Mouse (Mus musculus): Measurements from ENCODE around the gene Rab11fip4.

Rab11fip4 gene

DNA sequence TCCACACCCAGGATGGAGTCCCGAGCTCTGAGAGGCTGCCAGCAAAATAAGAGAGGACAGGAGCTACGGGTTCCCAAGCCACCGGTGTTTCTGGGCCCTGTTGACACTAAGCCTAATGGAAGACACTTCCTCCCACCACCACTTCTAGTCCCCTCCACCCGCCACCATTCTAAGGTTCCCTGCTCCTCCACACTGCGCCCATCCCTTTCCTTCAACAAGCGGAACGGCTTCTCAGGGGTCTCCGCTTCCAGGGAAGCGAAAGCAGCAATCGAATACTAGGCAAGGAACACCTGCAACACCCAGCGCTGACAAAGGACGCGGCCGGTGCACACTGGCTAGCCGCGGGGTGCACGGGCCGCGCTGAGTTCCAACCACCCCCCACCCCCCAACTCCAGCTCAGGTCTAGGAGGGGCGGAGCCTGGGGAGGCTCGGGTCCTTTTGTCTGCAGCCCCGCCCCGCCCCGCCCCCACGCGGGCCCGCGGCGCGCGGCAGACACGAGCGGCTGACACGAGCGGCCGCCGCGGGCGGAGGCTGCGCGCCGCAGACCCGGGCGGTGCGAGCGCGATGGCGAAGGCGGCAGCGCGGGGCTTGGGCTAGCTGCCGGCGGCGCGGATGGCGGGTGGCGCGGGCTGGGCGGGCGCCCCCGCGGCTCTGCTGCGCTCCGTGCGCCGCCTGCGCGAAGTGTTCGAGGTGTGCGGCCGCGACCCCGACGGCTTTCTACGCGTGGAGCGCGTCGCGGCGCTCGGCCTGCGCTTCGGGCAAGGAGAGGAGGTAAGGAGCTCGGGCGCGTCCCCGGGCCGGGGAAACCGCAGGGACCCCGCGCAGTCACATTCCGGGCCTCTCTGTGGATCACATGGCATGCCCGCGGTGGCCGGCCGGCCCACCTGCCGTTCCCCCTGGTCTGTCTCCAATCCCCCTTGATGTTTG lies at the start of gene Rab11fip4:
TSS of gene Rab11fip4 (plus strand) at position 549 of the 927 bp plus-strand sequence.
- no peak for DNase-seq (ENCODE audit: low spot score)

DNA sequence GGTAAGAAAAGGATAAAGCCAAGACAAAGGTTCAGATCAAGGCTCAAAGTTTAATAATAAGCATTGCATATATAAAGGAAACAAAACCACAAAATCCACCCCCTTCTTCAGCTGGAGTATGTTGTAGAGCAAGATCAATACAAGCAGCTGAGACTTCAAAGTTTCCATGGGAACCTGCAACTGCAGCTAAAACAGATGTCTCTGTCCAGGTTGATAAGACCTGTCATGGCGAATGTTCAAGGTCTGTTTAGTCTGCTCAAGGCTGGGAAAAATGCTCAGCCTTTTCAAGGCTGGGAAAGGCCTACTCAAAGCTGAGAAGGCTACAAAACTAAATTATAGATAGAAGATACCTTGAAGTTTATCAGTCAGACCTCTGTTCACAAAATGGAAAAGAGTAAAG lies 38.4 kb upstream of the Rab11fip4 start:
- DNase-seq (ENCODE audit: low spot score) = peak; percentile 44

DNA sequence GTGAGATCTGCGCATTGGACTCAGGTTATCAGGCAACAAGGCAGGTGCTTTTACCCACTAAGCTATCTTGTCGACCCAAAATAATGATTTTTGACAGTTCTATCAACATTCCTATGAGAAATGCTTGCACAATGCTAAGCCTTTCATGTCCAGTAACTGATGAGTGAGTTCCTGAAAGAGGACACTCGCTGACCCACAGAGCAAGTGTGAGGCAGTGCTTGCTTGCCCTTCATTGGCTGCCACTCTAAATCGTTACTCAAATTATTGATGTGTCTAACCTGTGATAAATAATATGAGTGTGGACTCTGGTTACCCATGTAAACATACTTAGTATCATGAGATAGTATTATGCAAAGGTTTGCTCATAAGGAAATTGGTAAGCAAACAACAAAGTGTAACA lies 30.5 kb upstream of the Rab11fip4 start:
- no peak for DNase-seq (ENCODE audit: low spot score)

DNA sequence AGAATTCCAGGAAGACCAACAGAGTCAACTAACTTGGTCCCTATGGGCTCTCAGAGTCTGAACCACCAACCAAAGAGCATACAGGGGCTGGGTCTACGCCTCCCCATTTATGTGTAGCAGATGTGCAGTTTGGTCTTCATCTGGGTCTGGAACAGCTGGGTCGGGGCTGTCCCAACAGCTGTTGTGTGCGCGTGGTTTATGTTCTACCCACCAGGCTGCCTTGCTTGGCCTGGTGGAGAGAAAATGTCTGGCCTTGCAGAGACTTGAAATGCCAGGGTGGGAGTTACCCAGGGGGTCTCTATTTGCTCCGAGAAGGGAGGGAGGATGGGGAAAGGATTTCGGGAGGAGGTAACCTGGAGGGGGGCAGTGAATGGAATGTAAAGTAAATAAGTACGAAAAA lies 27.5 kb upstream of the Rab11fip4 start:
- no peak for DNase-seq (ENCODE audit: low spot score)

DNA sequence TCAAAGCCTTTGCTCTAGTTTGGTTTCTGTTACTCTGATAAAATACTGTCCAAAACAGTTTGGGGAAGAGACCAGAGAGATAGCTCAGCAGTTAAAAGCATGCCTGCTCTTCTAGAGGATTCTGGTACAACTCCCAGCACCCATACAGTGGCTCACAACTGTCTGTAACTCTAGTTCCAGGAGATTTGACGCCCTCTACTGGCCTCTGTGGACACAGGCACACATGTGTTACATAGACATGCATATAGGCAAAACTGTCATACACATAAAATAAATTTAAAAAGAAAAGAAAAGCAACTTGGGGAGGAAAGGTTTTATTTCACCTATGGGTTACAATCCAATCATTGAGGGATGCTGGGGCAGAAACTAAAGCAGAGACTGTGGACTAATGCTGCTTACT lies 24.1 kb upstream of the Rab11fip4 start:
- DNase-seq (ENCODE audit: low spot score) = no peak

DNA sequence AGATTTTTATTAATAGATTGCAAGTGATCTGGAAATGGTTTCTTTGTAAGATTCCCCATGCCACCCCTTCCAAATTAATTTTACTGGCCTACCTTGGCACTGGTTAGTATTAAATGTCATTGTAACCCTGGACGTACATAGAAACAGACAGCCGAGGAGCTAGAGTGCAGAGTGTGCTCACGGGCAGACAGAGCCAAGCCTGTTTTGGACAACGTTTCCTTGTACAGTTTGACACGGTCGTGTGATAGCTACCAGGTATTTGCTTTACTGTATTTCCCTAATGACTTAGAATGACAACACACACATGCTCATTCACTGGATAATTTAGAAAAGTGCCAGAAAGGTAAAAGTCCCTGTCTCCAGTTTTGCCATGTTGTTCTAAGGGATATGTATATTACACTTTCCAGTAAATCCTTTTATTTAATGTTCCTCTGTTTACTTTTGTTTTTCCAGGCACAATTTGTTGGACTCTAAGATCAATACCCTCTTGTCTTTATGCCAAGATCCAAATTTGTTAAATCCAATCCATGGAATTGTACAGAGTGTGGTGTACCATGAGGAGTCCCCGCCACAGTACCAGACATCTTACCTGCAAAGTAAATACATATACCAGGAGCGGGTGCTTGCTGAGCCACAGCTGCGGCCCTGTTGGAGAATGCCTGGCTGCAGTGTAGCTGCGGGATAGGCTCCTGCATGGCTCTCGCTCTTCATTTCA lies 22.7 kb upstream of the Rab11fip4 start:
- DNase-seq (ENCODE audit: low spot score) = no peak

DNA sequence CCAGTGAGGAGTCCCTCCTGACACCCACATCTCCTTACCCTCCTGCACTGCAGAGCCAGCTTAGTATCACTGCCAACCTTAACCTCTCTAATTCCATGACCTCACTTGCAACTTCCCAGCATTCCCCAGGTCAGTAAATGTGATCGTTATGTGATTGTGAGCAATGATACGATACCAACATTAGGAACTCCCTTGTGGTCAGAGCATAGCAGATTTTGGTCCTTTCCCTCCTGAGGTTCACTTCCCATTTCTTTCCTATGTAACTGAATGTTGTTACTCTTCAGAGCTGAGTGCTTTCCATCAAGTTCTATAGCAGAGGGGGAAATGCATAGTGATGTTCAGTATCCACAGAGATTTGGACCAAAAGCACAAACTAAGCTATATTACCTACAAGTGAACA lies 20.7 kb upstream of the Rab11fip4 start:
- DNase-seq (ENCODE audit: low spot score) = no peak

DNA sequence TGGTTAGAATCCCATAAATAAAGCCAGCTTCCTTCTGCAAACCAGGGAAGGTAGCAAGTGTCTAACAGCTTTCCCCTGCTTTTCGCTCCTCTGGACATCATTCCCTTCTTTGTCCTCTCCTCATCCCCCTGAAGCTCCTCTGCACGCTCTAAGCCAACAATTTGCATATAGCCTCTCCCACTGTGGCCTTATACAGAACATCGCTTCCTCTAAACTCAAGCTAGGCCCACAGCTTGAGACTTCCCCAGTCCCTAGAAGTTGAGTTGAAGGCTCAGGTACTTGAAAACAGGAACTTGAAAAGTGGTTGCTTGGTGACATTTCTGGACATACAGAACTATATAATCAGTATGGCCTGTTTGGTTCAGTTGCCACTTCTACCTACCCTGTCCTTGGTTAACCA lies 17.2 kb upstream of the Rab11fip4 start:
- DNase-seq (ENCODE audit: low spot score) = no peak

DNA sequence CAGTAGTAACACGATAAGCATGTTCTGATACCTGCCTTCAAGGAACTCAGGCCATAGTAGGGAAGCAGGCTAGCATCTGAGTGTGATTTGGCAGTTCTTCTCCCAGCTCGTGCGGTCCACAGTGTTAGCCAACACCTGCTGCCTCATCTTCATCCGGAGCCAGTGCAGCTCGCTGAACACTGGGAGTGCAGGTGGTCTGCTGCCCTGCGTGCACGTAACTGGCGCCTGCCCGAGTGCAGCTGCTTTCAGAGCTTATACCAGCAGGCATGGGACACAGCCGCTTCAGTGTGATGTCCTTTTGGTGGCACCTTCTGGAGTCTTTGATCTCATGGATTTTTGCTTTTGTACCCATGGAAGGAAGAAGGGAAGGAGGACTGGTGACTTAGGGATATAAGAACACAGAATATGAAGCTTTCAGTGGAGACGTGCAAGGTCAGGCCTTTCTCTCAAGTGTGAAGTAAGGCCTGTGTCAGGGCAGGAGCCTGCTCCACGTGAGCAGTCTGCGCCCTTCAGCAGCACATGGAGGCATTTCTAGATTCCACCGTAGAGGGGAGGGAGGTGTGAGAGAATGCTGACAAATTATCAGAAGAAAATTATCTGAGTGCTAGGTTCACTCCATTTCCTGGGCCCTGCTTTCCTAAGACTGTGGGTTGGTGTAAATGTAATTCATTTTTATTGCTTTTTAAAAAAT lies 15.5 kb upstream of the Rab11fip4 start:
- no peak for DNase-seq (ENCODE audit: low spot score)

DNA sequence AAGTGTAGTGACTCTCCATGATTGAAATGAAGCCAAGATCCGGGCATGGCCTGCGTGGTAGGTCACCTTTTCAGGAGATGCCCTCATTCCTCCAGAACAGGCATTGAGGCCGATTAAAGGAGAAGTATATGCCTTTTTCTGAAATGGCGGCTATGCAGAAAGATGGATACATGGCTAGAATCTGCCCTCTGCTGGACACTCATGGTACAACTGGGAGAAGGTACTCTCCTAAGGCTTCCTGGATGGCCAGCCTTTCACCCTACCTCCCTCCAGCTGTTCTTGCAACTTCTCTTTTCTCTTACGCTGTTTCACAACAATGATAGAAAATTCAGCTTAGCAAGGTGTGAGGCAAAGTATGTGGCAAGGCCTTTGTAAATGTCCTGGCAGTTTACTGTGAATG lies 13.3 kb upstream of the Rab11fip4 start:
- peak; percentile 19 for DNase-seq (ENCODE audit: low spot score)

DNA sequence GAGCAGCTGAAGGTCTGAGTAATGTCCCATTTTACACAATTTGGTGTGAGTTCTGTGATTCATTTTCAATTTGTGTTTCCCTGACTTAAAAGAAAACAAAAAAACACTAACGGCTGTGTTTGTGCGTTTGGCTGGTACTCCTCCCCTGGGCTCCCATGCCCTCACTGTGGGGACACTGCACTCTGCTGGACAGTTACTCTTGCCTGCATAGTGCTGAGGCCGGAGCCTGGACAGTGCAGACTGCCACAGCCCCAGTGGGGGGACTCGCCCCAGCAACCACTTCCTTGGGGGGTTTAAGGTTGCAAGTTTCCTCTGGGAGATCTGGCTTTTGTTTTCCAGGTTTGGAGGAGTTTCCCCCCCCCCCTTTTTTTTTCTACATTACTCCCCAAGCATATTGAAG lies 10.4 kb upstream of the Rab11fip4 start:
- no peak for DNase-seq (ENCODE audit: low spot score)

DNA sequence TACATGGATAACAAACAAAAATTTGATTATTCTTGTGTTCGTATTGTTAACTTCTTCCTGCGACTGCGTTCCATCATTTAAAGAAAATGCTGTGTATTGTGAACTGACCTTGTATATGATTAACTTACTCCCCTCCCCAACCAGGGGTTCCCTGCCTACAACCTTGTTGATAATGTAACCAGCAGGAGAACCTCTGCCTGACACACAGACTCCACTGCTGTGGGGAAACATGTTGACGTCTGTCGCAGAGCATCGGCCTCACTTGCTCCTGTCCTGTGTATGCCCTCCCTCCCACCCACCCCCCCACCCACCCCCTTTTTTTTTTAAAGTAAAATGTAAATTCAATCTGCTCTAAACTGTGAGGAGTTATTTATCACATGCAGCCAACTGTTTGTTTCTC lies 9.8 kb upstream of the Rab11fip4 start:
- DNase-seq (ENCODE audit: low spot score) = no peak

DNA sequence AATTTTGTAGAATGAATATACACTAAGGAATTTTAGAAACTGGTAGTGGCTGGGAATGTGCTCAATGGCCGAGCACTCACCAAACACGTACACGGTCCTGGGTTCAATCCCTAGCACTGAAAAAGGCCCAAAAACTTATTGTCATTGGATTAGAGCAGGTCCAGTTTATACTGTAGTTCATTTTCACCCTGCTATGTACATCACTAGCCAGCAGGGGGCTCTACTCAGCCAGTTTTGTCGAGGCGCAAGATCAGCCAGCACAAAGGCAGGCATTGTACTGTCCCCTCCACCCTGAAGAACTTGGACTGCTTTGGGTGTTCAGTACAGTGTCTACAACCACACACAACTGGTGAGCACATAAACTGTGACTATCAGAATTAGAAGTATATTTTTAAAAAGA lies 6.8 kb upstream of the Rab11fip4 start:
- no peak for DNase-seq (ENCODE audit: low spot score)

DNA sequence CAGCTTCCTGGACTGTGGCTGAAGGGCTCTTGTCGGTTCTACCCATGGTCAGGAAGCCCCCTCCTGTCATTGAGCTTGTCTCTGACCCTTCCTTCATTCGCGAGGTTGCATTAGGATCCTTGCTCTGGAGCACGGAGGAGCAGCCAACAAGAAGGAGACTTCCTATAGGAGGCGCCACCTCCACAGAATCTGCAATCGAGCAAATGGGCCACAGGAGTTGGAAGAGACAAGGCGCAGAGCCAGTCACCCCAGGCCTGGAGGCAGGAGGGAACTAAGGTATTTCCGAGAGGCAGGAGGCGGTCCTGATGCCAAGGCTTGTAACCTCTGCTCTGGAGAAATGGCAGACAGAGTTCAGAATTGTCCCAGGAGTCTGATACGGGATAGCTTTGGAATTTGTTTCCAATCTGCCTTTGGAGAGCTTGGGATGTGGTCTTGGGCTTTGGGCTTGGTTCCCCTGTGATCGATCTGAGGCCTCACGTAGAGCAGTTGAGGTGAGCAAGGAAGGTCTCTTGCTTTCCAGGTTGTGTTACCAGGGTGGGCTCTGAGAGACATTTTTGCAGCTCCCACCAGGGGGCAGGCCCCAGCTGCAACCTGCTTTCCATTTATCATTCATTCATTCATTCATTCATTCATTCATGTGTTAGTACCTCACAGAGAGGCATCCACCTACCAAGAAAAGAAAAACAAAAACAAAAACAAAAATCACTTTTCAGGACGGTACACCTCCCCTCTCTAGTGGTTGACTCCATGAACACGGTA lies 1.5 kb upstream of the Rab11fip4 start:
- DNase-seq (ENCODE audit: low spot score) = no peak

DNA sequence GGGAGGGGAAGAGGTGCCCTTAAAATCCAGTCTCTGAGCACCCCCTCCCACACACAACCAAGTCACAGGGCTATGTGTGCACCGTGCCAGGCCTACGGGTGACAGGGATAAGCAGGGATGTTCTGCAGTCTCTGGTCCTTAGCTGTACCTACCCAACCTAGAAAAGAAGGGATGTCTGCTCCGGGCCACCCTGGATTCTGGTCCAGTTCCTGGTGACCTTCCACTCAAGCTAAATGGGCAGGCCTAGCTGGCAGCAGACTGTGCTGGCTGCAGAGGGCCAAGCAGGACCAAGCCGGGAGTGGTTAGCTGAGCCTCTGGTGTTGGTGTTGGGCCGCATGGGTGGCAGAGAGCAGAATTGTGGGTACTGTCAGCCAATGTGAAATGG lies 571 bp downstream of the Rab11fip4 start:
- DNase-seq (ENCODE audit: low spot score) = no peak

DNA sequence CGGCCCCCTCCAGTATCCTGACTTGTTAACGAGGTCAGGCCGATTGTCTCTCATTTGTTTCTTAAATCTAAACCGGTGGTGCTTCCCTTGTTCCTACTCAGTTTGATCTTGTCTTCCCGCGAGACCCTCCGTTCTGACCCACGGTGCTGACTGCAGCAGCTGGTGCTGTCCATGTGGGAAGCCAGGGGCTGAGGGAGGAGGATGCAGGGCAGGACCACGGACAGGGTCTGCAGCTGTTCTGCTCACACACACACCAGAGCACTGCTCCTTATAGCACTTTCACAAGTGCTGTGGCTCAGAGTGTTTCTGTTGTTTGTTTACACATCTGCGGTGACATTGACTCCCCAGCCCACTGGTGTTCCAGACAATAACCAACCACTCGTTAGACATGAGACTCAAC lies 2.5 kb downstream of the Rab11fip4 start:
- no peak for DNase-seq (ENCODE audit: low spot score)

DNA sequence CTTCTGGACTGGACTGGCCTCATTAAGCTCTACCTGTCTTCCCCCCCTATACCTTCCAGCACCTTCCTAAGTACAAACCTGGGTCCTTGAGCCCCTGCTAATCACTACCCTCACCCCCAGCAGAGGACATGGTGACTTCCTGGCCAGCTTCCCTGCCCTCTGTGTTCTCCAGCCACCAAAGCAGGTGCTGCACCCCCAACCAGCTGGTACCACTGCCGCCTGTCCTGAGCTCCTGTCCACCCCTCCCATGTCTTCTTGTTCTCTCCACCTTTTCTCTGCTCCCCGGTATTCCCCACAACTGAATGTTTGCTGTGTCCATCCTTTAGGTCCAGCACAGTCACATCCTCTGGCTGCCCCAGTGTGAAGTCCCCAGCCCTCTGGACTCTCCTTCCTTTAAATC lies 19.4 kb downstream of the Rab11fip4 start:
- DNase-seq (ENCODE audit: low spot score) = no peak

DNA sequence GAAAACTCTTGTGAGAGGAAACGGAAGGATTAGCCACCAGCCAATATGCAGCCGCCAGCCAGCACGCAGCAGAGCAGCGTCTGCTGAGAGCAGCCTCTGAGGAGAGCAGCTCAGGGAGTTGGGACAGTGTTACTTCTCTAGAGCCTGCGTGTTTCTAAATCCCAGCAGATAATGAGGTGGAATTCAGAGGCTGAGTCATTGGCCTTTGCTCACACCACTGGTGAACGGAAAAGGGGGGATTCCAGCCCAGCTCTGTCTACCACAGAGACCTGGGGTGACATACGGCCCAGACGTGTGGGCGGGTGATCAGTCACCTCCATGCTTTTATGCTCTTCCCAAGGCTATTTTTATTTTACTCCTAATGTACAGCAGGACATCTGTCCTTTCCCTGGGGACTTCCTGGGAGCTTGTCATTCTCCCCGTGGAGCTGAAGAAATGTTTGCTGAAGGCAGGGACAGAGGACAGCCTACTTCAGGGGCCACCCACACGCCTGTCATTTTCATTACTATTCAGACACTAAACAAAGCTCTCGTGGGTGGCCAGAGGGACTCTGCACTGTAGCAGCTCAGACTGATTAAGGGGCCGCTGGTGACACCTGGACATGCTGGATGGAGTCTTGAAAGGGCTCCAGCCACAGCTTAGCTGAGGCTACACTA lies 20.1 kb downstream of the Rab11fip4 start:
- no peak for DNase-seq (ENCODE audit: low spot score)

DNA sequence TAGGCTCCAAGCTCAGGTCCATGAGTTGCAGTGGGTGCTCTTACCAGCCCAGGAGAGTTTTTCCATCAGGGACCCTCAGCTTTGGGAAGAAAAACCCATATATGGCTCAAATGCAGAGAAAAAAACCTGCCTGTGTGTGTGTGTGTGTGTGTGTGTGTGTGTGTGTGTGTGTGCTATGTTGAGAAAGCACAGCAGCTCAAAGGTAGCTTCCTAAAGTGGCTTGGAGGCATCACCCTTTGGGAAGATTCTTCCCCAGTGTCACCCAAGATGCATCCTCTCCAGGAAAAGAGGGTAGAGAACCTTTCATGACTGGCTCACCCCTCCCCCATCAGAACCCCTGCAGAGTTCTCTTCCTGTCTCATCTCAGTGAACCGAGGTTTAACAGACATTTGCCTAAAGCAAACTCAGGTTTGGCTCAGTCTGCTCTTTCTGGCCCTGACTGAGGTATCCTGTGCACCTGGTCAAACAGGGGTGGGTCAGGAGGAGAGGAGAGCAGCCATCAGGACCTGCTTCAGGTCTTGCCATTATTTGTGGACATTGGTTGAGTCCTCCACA lies 21.1 kb downstream of the Rab11fip4 start:
- no peak for DNase-seq (ENCODE audit: low spot score)

DNA sequence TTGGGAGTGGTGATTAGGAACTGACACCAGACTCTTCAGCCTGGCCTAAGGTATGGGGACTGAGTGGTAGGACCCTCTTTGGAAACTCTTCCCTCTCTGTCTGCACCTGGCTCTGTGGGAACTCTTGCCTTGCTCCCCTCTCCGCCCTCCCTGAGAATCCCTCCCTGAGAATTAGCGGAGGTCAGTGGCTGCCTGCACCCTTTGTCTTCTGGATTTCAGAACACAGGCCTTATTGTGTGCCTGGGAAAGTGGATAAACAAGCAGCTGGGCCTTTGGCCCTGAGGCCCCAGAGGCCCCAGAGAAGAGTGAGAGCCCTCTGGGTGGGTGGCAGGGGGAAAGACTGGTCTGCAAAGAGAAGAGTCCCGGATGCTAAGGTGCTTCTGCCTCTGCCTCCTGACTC lies 22.1 kb downstream of the Rab11fip4 start:
- DNase-seq (ENCODE audit: low spot score) = no peak

DNA sequence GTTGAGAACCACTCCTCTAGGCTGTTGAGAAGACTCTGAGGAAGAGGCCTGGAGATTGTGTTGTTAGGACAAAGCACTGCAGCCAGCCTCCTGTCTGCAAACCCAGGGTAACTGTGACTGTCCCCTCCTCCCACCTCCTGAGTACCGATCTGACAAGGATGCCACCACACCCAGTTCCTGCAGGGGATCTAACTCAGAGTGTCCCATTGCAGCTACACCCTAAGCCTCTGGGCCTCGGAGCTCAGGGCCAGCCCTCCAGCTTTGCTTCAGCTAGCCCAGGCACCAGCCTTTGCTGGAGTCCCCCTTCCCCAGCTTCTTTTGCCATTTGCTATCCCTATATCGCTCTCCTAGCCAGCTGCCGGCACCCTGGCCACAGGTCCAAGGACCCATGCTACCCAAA lies 22.7 kb downstream of the Rab11fip4 start:
- DNase-seq (ENCODE audit: low spot score) = no peak
